Mouse (Mus musculus): ENCODE results near the gene Morn4. TPM values are rescaled to one million over a fixed set of nuclear protein-coding genes. Genes with fewer than 3 reads are reported as not detected.

Gene Morn4
- total RNA-seq (2015; ENCODE audit: low replicate concordance), result not detected in 2 replicates
- not detected in 2 replicates for total RNA-seq (2017; ENCODE audit: low replicate concordance)

DNA sequence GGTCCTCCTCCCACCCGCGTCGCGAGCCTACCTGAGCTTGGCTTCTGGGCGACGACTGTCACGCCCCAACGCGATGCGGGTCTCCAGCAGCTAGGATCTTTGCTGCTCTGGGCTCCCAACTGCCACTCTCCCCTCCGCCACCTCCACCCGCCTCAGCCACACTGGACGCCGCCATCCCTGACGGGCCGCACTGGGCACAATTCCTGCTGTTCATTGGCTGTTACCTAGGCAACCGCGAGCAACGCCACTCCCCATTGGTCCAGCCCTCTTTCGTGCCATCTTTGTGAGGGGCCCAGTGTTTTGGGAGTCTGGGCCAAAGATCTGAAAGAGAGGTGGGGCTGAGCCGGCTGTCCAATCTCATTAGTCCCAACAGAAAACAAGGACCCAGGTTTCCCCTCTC is at the start of gene Morn4:
Morn4 (minus strand) TSS at position 192 of the 400 bp plus-strand sequence.
- ATAC-seq (replicated peaks; ENCODE audit: low FRiP score, poor library complexity, severe bottlenecking), result no peak

DNA sequence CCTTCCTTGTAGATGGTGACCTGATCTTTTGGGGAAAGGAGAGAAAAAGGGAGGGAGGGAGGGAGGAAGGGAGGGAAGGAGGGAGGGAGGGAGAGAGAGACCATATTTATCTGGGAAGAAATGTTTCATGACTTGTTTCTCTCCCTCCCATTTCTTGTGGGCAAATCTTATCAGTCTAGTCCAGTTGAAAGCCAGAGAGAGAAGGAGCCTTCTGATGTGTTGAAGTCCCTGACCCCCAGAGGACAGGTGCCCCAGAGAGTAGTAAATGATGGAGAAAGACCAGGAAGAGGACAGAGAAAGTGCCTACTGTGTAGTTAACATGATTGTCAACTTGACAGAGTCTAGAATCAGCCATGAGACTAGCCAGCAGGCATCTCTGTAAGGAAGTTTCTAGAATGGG is 48.9 kb upstream of the Morn4 start:
- no peak for ATAC-seq (replicated peaks; ENCODE audit: low FRiP score, poor library complexity, severe bottlenecking)

DNA sequence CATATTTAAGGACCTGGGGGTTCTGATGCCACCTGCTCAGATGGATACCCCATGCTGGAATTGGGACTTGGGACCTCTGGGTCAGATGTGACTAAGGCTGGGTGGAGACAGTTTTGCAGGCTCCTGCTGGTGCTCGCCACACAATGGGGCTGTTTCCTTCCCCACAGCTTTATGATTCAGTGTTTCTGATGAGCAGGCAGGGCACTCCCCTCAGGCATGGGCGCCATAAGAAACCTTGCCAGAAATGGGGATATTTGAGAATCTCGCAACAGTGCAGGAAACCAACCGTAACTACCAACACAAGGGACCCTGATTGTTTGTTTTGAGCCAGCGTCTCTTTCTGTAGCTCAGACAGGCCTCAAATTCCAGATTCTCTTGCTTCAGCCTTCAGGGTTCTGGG is 44.9 kb upstream of the Morn4 start:
- ATAC-seq (replicated peaks; ENCODE audit: low FRiP score, poor library complexity, severe bottlenecking), result no peak

DNA sequence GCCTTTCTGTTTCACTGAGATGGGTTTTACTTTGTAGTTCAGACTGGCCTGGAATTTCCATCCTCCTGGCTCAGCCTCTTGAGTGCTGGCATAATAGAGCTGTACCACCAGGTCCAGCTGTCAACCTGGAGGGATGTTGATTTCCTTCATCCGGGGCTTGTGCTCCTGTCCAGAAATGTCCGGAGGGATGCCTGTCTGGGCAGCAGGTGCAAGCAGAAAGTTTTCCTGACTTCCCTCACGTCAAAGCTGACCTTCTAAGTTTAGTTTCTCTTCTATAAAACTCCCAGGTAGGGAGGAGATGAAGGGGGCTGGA is 44.1 kb upstream of the Morn4 start:
- ATAC-seq (replicated peaks; ENCODE audit: low FRiP score, poor library complexity, severe bottlenecking), result no peak

DNA sequence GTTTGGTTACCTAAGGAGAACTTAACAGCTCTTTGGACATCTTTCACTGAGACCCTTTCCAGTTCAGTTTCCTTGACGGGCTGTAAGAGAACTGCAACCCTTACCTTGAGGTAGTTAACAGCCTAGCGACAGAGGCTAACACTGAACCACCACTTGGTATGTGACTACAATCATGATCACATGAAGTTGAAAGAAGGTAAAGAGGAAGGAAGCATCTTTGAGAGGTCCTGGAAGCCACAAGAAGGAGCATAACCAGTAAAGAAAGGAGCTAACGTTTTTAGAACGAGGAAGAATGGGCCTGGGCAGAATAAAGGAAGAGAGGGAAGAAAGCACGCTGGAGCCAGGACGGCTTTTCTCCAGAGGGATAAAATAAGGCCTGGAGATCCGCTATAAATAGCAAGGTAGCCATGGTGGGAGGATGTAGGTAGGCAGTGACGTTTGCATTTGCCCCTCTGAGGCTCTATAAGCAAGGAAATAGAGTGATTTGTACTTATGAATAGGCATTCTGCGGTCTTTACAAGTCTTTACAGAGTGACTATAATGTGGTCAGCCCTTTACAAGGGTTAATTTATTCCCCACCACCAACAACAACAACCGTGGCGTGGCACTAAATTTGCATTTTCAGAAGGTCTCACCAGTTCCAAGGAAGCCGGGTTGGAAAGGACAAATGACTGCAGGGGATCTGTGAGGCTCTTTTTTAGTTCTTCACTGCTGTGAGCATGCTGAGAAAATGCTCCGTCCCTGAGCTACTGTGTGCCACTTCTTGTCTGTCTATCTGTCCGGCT is 43.5 kb upstream of the Morn4 start:
- no peak for ATAC-seq (replicated peaks; ENCODE audit: low FRiP score, poor library complexity, severe bottlenecking)

DNA sequence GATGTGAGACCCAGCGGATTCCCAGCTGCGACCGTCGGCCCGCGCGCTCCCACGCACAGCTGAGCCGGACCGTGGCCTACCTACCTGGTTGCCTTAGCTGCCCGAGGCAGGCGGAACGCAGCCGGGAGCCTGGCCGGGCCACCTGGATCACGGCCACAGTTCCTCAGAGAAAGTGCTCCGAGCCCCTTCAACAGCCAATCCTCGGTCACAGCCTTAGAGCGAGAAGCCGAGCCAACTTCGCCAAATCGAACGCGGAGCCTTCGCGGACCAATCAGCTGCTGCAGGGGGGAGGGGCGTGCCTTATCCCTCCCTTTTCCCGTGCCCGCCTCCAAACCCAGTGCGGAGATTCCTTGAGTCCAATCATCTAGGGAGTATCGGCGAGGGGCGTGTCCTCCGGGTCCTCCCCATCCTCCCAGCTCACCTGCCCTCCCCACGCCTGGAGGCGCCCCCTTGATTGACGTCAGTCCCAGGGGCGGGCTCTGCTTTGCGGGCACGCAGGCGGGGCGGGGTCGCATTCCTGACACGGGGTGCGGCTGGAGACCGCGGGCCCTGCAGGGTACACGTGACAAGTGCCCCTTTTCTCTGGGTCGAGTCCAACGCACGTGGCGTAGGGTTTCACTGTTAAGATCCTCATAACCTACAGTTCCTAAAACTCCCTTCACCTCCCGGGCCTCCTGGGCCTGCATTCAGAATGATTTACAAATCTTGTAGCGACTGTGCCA is 42.8 kb upstream of the Morn4 start, which contains the start of gene Avpi1:
Avpi1 (minus strand) TSS at position 273 of the 722 bp plus-strand sequence.
- ATAC-seq (replicated peaks; ENCODE audit: low FRiP score, poor library complexity, severe bottlenecking), result peak; percentile 96

DNA sequence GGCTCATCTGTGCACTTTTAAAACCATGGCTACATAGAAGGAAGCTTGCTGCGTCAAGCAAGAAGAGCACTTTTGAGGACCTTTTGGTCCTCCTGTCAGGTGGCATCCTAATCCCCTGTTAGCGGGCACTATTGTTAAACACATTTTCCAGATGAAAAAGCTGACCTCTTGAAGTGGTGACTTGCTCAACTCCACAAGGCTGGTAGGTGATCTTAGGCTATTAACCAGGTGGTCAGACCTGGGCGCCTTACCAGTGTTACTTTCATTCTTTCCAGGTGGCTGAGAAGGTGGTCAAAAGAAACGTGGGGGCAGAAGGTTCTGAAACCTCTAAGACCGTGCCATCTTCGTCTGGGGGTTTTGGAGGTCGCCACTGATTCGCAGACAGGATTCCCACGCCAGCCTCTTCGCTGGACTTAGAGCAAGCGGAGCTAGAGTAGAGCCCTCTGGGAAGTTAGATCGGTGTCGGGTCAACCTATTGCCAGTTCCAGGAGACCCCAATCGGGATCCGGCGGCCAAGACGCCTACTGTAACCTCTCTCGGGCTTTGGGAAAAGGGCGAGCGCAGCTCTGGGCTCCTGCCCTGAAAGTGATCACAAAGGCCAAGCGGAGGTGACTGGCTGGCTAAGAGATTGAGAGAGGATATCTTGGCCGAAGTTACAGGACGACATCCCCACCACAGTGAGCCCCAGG is 42.0 kb upstream of the Morn4 start:
- no peak for ATAC-seq (replicated peaks; ENCODE audit: low FRiP score, poor library complexity, severe bottlenecking)

DNA sequence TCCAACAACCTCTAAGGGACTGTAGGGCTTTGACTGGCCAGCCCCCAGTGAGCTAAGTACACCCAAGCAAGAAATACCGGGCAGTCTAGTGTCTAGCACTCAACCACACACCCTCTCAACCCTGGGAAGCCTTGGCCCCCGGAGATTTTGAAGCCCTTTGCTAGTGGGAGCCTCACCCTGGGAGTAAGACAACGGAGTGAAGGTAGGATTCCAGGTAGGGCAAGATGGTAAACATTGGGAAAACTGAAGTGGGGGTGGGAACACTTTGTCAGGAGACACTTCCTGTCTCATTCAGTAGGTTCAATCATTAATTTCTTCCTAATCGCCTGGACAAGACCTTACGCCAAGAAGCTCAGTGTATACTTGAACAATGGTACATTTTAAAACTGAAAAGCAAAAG is 40.9 kb upstream of the Morn4 start:
- ATAC-seq (replicated peaks; ENCODE audit: low FRiP score, poor library complexity, severe bottlenecking), result no peak

DNA sequence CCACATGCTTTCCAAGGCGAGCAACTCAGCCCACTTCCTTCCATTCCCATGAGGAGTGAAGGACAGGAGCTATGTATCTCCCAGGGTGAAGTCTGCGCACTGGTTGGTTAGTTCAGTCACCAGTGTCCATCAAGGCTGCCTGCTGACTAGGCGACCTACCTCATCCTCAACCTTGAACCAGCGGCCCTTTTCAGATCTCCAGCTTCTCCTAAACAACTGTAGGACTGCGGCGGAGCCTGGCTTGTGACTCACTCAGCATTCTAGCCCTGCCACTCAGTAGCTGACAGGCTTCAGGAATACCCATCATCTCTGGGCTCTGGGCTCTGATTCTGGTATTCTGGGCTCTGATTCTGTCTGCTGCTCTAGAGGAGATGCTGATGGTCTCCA is 40.1 kb upstream of the Morn4 start:
- no peak for ATAC-seq (replicated peaks; ENCODE audit: low FRiP score, poor library complexity, severe bottlenecking)

DNA sequence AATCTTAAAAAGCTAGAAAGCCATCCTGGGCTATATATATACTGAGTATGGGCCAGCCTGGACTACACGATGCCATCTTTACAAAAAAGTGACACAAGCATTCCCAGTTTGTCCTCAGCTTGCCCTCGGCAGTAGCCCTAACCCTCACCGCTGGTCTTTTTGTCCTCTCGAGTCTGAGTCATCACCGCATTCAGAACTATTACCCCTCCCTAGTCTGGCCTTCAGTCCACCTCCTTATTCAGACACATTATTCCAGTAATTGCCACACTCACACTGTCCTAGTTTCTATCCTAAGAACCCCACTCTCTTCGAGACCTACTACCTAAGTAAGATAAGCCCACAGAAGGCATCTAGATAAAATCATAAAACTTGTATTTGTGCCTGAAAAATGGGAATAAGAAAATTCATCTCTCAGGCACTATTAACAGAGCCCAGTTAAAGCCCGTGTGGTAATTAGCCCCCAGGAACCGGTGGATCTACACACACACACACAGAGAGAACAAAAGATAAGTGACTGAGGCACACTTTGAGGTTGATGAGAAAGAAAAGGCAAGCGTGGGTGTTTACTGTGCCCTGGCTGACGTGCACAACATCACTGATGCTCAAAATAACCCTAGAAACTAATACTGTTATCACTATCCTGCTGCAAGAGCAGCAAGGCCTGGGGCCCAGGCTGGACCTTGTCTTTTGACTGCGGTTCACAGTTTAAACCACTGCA is 39.5 kb upstream of the Morn4 start:
- no peak for ATAC-seq (replicated peaks; ENCODE audit: low FRiP score, poor library complexity, severe bottlenecking)

DNA sequence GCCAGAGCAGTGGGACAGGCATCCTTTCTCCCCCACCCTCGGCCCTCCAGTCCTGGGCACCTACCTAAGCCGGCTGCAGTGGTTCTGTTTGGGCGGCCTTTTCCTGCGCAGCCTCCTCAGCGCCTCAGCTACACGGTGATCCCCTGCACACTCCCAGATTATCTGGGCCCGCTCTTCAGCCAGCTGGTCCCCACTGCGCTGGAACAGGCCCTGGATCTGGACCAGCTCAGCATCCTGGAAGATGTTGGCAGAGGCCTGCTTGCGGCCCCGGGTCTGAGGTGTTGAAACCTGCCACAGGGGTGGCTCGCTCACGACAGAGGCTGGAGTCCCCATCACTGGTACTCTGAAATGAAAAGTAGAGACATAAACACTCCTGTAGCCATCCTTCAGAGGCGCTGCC is 38.5 kb upstream of the Morn4 start:
- ATAC-seq (replicated peaks; ENCODE audit: low FRiP score, poor library complexity, severe bottlenecking), result no peak

DNA sequence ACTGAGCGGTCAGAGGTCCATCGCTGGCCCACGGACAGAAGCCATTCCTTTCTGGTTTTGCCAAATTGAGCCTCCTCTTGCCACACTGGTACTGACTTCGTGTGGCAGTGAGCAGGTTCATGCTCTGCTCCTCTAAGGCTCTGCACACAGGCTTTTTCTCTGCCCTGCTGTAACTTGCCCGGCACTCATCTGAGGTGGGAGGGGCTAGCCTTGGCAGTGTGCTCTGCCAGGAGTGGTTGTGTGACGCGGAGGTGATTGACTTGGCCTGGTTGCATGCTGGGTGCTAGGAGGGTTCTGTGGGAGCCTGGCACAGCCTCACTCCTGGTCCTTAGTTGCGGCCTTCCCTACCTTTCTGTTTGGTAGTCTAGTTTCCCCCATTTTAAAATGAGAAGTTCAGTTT is 34.3 kb upstream of the Morn4 start:
- no peak for ATAC-seq (replicated peaks; ENCODE audit: low FRiP score, poor library complexity, severe bottlenecking)

DNA sequence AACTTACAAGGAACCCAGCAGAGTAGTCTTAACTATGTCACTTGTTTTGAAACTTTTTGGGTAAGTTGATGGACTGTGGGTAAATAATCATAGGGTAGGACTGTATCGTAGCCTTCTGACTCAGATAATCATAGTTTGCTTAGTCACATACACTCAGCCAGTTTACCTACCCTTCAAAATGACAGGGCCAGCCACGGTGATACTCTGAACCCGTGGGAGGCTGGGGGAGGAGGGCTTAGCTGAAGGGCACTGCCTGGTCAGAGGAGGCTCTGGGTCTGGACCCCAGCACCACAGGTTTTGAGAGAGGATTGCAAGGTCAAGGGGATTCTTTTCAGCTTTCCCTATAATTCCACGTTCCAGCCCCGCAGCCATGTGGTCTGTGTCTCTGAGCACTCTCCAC is 32.4 kb upstream of the Morn4 start:
- no peak for ATAC-seq (replicated peaks; ENCODE audit: low FRiP score, poor library complexity, severe bottlenecking)

DNA sequence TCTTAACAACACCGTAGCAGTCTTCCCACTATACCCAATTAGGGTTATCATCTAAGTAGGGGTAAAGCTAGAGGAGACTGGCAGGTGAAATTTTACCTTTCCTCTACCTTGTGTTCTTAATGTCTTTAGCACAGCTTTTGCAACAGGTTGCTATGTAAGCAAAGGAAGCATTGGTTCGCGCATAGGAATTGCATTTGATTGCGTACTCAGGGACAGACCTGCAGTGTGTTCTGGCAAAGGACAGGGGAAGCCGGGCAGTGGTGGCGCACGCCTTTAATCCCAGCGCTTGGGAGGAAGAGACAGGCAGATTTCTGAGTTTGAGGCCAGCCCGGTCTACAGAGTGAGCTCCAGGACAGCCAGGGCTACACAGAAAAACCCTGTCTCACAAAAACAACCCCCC is 32.0 kb upstream of the Morn4 start:
- no peak for ATAC-seq (replicated peaks; ENCODE audit: low FRiP score, poor library complexity, severe bottlenecking)

DNA sequence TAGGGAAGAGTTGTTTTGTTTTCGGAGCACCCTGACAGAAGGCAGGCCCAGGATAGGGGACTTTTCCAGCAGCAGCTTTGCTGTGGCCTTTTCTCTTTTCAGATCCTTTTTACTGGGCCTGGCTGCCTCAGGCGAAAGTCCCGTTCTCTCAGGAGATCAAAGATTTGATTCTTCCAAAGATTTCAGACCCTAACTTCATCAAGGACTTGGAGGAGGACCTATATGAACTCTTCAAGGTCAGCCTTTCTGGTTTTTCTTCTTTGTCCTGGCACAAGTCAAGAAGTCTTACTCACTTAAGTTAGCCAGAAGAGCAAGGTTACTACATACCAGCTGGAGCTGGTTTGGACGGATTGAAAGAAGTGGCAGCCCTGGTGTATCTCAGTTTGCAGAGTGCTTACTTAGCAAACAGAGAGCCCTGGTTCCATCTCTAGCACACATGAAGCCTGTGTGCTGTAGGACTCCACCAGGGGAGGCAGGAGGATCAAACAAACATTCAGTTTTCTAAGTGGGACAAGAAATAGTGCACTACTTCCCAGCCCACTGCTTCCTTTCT is 29.7 kb upstream of the Morn4 start:
- ATAC-seq (replicated peaks; ENCODE audit: low FRiP score, poor library complexity, severe bottlenecking), result no peak

DNA sequence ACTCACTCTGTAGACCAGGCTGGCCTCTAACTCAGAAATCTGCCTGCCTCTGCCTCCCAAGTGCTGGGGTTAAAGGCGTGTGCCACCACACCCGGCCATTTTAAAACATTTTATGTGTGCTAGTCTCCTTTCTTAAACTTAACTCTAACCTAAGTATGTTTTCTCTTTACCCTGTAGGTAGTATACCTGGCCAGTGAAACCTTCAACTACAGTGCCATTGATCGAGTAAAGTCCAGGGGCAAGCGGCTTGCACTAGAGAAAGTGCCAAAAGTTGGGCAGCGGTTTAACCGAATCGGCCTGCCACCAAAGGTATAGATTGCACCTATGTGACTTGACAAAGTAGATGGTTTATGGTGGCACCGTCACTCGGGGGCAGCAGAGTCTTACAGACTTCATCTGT is 18.5 kb upstream of the Morn4 start:
- no peak for ATAC-seq (replicated peaks; ENCODE audit: low FRiP score, poor library complexity, severe bottlenecking)

DNA sequence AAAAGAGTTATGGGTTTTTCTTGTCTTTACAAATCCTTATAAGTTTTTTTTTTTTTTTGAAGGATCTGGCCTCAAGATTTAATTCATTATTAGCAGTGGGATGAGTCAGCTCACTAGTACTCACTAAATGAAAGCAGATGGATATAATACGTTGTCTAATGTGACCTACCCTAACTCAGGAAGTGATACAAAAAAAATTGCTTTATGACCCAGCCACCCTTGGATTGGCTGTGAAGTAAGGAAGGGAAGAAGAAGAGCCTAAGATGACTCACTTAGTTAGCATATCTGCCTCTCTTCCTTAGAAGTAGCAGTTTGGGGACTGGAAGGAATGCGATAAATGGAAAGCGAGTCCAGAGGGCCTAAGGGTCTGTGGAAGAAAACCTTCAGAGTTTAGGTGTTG is 13.2 kb upstream of the Morn4 start:
- no peak for ATAC-seq (replicated peaks; ENCODE audit: low FRiP score, poor library complexity, severe bottlenecking)

DNA sequence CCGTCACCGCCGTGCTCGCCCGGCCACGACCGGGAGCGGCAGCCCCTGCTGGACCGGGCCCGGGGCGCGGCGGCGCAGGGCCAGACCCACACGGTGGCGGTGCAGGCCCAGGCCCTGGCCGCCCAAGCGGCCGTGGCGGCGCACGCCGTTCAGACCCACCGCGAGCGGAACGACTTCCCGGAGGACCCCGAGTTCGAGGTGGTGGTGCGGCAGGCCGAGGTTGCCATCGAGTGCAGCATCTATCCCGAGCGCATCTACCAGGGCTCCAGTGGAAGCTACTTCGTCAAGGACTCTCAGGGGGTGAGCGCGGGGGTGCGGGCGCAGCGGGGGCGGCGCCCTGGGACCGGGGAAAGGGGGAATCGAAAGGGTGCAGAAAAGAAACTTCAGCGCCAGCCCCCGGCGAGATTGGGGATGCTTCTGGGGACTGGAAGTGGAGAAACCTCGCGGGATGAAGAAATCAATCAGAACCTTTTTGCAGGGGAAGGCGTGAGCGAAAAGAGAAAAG is 4.5 kb upstream of the Morn4 start:
- ATAC-seq (replicated peaks; ENCODE audit: low FRiP score, poor library complexity, severe bottlenecking), result peak; percentile 3; the same call in 1 of the 2 replicates

DNA sequence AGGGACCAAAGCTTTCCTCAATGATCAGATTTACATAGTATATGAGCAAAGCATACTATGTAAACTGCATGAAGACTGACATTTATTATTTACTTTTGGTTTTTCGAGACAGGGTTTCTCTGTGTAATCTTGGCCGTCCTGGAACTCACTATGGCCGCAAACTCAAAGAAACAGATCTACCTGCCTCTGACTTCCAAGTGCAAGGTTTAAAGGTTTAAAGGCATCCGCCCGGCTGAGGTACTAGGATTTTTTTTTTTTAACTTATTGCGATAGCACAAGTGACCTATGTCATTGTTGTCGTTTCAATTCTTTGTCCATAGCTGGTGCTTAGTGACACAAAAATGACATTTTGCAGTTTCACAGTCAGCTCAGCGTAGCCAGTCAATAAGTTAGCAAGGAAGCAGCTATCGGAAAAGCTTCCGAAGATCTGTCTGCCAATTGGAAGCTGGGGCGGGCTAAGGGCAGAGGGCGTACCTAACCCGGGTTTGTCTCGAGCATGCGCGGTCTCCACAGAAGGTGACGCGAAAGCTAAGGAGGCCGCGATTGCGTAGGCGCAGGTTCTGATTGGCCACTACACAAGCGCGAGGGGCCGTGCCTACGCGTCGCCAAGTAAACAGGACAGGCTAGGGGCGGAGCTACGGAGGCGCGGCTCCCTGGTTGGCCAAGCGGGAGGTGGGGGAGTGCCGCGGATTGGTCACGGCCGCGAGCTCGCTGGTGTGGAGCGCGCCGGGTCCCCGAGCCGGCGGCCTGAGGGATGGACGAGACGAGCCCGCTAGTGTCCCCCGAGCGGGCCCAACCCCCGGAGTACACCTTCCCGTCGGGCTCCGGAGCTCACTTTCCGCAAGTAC is 3.8 kb upstream of the Morn4 start, which contains the start of gene Pi4k2a:
Pi4k2a (plus strand) TSS at position 723 of the 848 bp plus-strand sequence.
- ATAC-seq (replicated peaks; ENCODE audit: low FRiP score, poor library complexity, severe bottlenecking), result peak; percentile 98
